Mouse (Mus musculus) cerebellum, adult 2 months (tissue): ENCODE measurements around the gene Gpr107.

Experiments
- CTCF ChIP-seq: fragments of 200-500 bp; IDR thresholded peaks from 2 replicates; pipeline ENCODE4 v1.5.1; 2011; ENCODE audit warnings: low read depth, mild to moderate bottlenecking, control low read depth, low read length, moderate library complexity, borderline replicate concordance; ENCODE audit not compliant: insufficient read depth
- POLR2A ChIP-seq: fragments of 200-500 bp; IDR thresholded peaks from 2 replicates; pipeline ENCODE4 v1.6.1; 2011; ENCODE audit warnings: low read length, control low read depth, borderline replicate concordance; ENCODE audit not compliant: insufficient read depth

DNA sequence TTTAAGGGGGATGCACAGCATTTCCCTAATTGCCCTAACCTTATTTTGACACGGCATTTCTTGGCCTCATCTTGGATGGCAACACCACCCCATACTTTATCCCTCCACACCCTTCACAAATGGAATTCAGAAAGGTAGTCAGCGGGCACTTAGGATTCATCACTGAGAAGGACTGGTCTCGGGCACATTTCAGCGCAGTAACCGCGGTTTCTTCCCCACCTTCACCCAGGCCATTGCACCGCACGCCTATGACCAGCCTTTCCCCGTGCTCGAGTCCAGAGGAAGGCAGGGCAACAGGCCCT is 11.4 kb upstream of the Gpr107 start:
- TF ChIP-seq POLR2A: no peak
- TF ChIP-seq CTCF: no peak
